Mouse (Mus musculus) embryonic stem cell, embryonic (primary cell): ENCODE measurements around the gene Rps18.
"Not testable (repeated sequence)": the region's sequence is repeated elsewhere in the genome, so short reads cannot be mapped to it uniquely, and the experiment has no call there.

ENCODE experiments used
- CTCF ChIA-PET, 4 experiments: fragments of 300-600 bp in 2 of 4; fragments of 350-600 bp in 2 of 4; sonication (Branson Sonifier 250); formaldehyde crosslinking; loops; one replicate each; lab custom pipeline; 2022; ENCODE audit warnings: inconsistent platforms in 2 of 4; lab: Charles Lee
- POLR2A ChIA-PET, 4 experiments: fragments of 300-600 bp in 2 of 4; fragments of 350-600 bp in 2 of 4; sonication (Branson Sonifier 250); formaldehyde crosslinking; loops; one replicate each; lab custom pipeline; 2022; ENCODE audit warnings: antibody characterized with exemption in 4 of 4, inconsistent platforms in 1 of 4; lab: Charles Lee

The Rps18 gene

GRCm38 (mm10) chr17:33955555-33956214 lies at the start of gene Rps18, which contains the start of gene Vps52:
TSS of gene Rps18 (minus strand) at chr17:33956001.
TSS of gene Vps52 (plus strand) at chr17:33955812.
- CTCF ChIA-PET: interaction anchor here (0.6 to 4.7 kb wide), 19 partner anchors 10 to 180 kb away, joined by 3 to 15 read pairs (median 4); partner anchors contain the start of genes Rgl2 (in 1 of the 4), Rxrb (in 1 of the 4) and Slc39a7 (in 1 of the 4)
- POLR2A ChIA-PET: interaction anchor here (0.5 to 11.4 kb wide), 155 partner anchors 9 to 1549 kb away, joined by 3 to 528 read pairs (median 5); partner anchors contain the start of genes H2-DMa (in 4 of the 4), Pfdn6 (in 4 of the 4), Rxrb (in 4 of the 4) and Slc39a7 (in 4 of the 4)

DNA sequence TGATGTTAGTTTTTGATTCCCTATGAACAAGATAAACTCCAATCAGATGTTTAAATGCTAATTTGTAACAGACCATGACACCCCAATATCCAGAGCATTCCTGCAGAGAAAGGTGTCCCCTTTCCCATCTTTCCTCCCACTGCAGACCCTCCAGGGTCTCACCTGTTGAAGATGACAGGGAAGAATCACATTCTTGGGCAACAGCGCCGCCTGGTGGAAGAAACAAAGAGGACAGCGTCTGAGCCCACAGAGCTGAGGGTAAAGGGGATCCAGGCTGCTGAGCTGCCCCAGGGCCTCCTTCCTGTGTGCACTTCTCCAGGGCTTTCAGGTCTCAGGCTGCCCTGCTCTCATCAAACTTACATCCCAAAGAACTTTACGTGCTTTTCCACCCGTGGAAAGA lies 47.6 kb upstream of the Rps18 start:
- ChIA-PET POLR2A (interaction anchor here (0.6 to 2.4 kb wide), 13 partner anchors 11 to 1292 kb away, joined by 3 to 6 read pairs (median 3); partner anchors contain the start of genes Rps18 (in 2 of the 4), Vps52 (in 2 of the 4), Tapbp (in 1 of the 4) and Zbtb22 (in 1 of the 4)), CTCF (interaction anchor here (0.6 to 2.5 kb wide), 35 partner anchors 9 to 1462 kb away, joined by 3 to 21 read pairs (median 4); partner anchors contain the start of genes Rps18 (in 3 of the 4), Vps52 (in 2 of the 4) and B3galt4 (in 1 of the 4))

DNA sequence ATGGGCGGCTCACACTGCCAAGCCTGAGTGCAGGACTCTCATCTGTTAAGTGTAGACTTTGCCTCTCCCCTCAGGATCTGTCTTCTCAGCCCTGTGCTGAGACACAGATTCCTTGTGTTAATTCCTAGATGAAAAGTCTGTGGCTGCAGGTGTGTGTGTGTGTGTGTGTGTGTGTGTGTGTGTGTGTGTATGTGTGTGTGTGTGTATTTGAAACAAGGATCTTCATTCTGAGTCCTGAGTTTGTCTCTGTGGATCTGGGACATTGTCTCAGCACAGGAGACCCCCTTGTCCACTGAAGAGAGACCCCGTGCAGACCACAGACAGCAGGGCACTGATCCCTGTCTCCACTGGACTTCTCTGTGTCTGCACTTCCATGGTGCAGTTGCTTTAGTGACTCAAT lies 45.0 kb upstream of the Rps18 start:
- CTCF ChIA-PET: interaction anchor here in 2 of 4 experiments (1.0 kb wide), 2 partner anchors 9 to 1295 kb away, joined by 3 read pairs; no protein-coding TSS in a partner anchor
- POLR2A ChIA-PET: interaction anchor here in 3 of 4 experiments (0.6 to 1.6 kb wide), 18 partner anchors 11 to 240 kb away, joined by 3 to 11 read pairs (median 4); partner anchors contain the start of genes Ring1 (in 2 of the 3), B3galt4 (in 1 of the 3), Col11a2 (in 1 of the 3) and Daxx (in 1 of the 3)

- ChIA-PET POLR2A (interaction anchor here (0.6 to 1.6 kb wide), 20 partner anchors 11 to 240 kb away, joined by 3 to 11 read pairs (median 4); partner anchors contain the start of genes Ring1 (in 2 of the 4), B3galt4 (in 1 of the 4), Col11a2 (in 1 of the 4) and Daxx (in 1 of the 4)), CTCF (interaction anchor here in 2 of 4 experiments (1.0 kb wide), 2 partner anchors 8 to 1296 kb away, joined by 3 read pairs; no protein-coding TSS in a partner anchor)
Observed at GRCm38 (mm10) chr17:34000150-34000537, 44.3 kb upstream of the Rps18 start, which contains the start of gene H2-K1. TSS of gene H2-K1 (minus strand) at chr17:34000347.

DNA sequence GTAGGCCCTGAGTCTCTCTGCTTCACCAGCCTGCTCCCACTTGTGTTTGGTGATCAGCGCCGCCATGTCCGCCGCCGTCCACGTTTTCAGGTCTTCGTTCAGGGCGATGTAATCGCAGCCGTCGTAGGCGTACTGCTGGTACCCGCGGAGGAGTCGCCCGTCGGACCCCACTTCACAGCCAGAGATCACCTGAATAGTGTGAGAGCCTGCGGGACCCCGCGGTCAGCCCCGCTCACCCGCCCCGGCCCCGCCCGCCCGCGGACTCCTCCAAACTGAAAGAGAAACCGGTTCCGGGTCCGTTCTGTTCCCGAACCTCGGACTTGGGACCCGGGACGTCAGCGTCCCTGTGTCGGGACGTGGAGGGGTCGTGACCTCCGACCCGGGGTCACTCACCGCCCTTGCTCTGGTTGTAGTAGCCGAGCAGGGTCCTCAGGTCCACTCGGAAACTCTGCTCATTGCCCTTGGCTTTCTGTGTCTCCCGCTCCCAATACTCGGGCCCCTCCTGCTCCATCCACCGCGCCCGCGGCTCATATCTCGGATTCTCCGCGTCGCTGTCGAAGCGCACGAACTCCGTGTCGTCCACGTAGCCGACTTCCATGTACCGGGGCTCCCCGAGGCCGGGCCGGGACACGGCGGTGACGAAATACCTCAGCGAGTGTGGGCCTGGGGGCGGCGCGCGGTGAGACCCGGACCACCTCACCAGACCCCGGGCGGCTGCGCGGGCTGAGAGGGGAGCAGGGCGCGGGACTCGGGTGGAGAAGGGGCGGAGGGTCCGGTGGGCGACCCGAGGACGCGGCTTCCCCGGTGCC lies 43.7 kb upstream of the Rps18 start:
- POLR2A ChIA-PET: interaction anchor here (0.6 to 1.6 kb wide), 11 partner anchors 12 to 239 kb away, joined by 3 to 11 read pairs (median 5); partner anchors contain the start of genes B3galt4 (in 1 of the 4), Daxx (in 1 of the 4), H2-Ke6 (in 1 of the 4) and Rab11b (in 1 of the 4)
- CTCF ChIA-PET: interaction anchor here in 2 of 4 experiments (1.0 kb wide), 2 partner anchors 7 to 1296 kb away, joined by 3 read pairs; no protein-coding TSS in a partner anchor

GRCm38 (mm10) chr17:33998697-33999096 lies 42.9 kb upstream of the Rps18 start:
- CTCF ChIA-PET: not testable (repeated sequence)

DNA sequence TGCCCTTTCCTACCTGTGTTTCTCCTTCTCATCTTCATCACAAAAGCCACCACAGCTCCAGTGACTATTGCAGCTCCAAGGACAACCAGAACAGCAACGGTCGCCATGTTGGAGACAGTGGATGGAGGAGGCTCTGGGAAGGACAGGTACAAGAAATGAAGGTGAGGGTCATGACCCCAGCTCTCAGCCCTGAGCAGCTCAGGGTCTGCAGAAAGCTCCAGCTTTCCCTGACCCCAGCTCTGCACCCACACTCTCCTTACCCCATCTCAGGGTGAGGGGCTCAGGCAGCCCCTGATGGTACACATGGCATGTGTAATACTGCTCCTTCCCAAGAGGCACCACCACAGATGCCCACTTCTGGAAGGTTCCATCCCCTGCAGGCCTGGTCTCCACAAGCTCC lies 41.2 kb upstream of the Rps18 start:
- CTCF ChIA-PET: interaction anchor here (1.0 to 1.9 kb wide), 5 partner anchors 15 to 1269 kb away, joined by 3 to 10 read pairs (median 3); no protein-coding TSS in a partner anchor
- POLR2A ChIA-PET: interaction anchor here in 2 of 4 experiments (0.6 to 1.1 kb wide), 2 partner anchors 109 to 122 kb away, joined by 3 read pairs; partner anchors contain the start of gene H2-DMa (in 1 of the 2)

More at GRCm38 (mm10) chr17:33998697-33999096, 42.9 kb upstream of the Rps18 start:
- POLR2A ChIA-PET: interaction anchor here in 1 of 4 experiments (1.2 kb wide), 1 partner anchor 56 kb away, joined by 3 read pairs; no protein-coding TSS in a partner anchor

DNA sequence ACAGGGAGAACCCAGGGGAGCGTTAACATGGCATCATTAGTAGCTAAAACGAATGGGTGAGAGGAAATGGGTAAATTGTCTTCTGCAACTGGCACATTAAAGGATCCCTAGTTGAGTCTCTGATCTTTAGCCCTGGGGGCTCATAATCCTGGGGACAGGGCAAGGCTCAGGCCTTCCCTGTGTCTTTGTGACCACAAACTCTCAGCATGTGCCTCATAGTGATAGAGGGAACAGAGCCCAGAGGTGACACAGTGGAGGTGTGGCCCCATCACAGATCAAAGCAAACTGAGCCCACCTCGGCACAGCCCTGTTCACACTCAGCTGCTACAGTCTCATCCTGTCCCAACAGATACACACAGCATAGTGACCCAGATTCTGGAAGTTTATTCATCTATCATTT lies 39.9 kb upstream of the Rps18 start:
- POLR2A ChIA-PET: interaction anchor here in 3 of 4 experiments (0.6 to 1.4 kb wide), 6 partner anchors 16 to 1272 kb away, joined by 3 to 4 read pairs (median 3); no protein-coding TSS in a partner anchor
- CTCF ChIA-PET: interaction anchor here in 2 of 4 experiments (1.4 to 1.9 kb wide), 2 partner anchors 27 to 1271 kb away, joined by 3 to 10 read pairs; no protein-coding TSS in a partner anchor

- CTCF ChIA-PET: interaction anchor here in 3 of 4 experiments (0.6 to 1.5 kb wide), 4 partner anchors 22 to 1274 kb away, joined by 3 to 7 read pairs (median 4); no protein-coding TSS in a partner anchor
- POLR2A ChIA-PET: interaction anchor here in 2 of 4 experiments (0.6 to 1.3 kb wide), 3 partner anchors 32 to 1273 kb away, joined by 3 to 4 read pairs (median 3); no protein-coding TSS in a partner anchor
Observed at GRCm38 (mm10) chr17:33994959-33995358, 39.2 kb upstream of the Rps18 start.

- ChIA-PET CTCF (interaction anchor here (0.6 to 3.5 kb wide), 39 partner anchors 8 to 874 kb away, joined by 3 to 23 read pairs (median 4); partner anchors contain the start of genes Cd320 (in 1 of the 4), H2-K1 (in 1 of the 4), Rps18 (in 1 of the 4) and Rxrb (in 1 of the 4)), POLR2A (interaction anchor here in 3 of 4 experiments (0.6 to 2.0 kb wide), 19 partner anchors 8 to 392 kb away, joined by 3 to 7 read pairs (median 4); partner anchors contain the start of genes B3galt4 (in 2 of the 3), Rps18 (in 2 of the 3), Rxrb (in 2 of the 3) and Slc39a7 (in 2 of the 3))
Observed at GRCm38 (mm10) chr17:33991788-33992664, 36.2 kb upstream of the Rps18 start.

DNA sequence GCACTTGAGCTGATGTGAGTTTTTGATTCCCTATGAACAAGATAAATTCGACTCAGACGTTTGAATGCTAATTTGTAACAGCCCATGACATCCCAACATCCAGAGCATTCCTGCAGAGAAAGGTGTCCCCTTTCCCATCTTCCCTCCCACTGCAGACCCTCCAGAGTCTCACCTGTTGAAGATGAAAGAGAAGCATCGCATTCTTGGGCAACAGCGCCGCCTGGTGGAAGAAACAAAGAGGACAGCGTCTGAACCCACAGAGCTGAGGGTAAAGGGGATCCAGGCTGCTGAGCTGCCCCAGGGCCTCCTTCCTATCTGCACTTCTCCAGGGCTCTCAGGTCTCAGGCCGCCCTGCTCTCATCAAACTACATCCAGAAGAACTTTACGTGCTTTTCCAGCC lies 26.3 kb upstream of the Rps18 start:
- CTCF ChIA-PET: interaction anchor here (0.6 to 3.2 kb wide), 30 partner anchors 9 to 1438 kb away, joined by 3 to 29 read pairs (median 5); partner anchors contain the start of genes Pfdn6 (in 1 of the 4), Rxrb (in 1 of the 4), Slc39a7 (in 1 of the 4) and Wdr46 (in 1 of the 4)
- POLR2A ChIA-PET: interaction anchor here in 3 of 4 experiments (0.6 to 7.4 kb wide), 16 partner anchors 9 to 1438 kb away, joined by 3 to 39 read pairs (median 4); partner anchors contain the start of genes H2-K1 (in 2 of the 3), Rps18 (in 2 of the 3), Vps52 (in 2 of the 3) and B3galt4 (in 1 of the 3)

DNA sequence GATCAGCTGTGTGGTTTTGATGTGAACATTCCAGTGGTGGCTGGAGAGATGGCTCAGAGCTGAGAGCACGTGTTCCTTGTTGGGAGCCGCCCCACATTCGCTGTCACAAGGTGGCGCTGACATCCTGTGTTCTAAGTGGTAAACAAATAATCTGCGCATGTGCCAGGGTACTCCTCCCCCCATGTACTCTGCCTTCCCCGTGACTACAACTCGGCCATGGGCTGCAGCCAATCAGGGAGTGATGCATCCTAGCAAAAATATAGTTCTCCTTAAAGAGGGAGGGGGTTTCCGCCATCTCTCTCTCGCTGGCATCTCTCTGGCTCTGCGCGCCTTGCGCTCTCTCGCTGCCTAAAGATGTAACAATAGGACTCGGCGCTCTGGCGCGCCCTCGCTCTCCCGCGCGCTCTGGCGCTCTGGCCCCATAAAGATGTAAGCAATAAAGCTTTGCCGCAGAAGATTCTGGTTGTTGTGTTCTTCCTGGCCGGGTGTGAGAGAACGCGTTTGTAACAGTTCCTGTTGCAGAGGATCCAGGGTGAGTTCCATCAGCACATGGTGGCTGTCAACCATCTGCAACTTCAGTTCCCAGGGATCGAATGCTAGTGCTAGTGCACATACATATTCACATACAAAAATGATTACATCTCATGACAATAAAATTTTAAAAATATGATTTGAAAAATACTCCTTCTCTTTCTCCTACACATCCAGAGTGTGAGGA lies 25.6 kb upstream of the Rps18 start:
- ChIA-PET CTCF (interaction anchor here (0.5 to 3.2 kb wide), 23 partner anchors 9 to 1488 kb away, joined by 3 to 29 read pairs (median 6); partner anchors contain the start of genes Rps18 (in 1 of the 4), Rxrb (in 1 of the 4), Slc39a7 (in 1 of the 4) and Vps52 (in 1 of the 4)), POLR2A (interaction anchor here in 3 of 4 experiments (0.6 to 7.4 kb wide), 29 partner anchors 9 to 168 kb away, joined by 3 to 39 read pairs (median 5); partner anchors contain the start of genes Ndufa7 (in 3 of the 3), Rps28 (in 3 of the 3), Rxrb (in 3 of the 3) and Slc39a7 (in 3 of the 3))

DNA sequence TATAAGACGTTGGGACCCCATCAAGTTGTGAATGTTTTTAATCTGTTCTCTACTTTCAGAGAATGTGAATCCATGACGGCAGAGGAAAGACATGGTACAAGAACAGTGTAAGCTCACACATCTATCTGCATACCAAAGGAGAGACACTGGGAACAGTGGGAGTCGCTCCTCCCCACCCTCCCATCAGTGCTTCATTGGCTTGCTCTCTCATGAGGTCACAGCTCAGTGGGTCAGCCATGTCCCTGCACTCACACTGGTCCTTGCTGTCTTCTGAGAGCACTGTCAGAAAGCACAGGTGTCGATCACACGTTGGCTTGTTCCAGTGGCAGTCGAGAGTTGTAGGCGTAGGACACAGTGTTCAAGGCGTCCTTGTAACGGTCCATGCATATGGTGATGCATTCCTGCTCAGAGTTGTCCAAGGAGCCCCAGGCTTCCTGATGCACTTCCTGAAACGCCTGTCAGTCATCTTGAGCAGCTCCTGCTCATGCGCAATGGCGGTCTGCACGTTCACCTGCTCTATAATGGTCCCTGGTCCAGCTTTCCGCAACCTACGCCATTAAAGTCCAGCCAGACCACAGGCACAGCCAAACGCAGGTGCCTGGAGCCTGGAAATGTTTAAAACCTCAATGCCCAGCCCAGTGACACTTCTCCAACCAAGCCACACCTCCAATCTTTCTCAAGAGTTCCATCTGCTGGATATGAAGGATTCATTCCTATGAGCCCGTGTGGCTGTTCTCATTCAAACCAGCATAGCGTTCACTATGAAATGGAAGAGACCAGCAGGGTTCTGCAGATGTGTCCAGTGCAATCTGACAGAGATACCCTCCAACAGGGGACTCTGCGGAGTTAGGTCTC lies 24.6 kb upstream of the Rps18 start:
- ChIA-PET CTCF (interaction anchor here (0.6 to 3.2 kb wide), 20 partner anchors 8 to 1488 kb away, joined by 3 to 29 read pairs (median 5); partner anchors contain the start of genes Rps18 (in 1 of the 4), Rxrb (in 1 of the 4), Slc39a7 (in 1 of the 4) and Vps52 (in 1 of the 4)), POLR2A (interaction anchor here in 3 of 4 experiments (0.6 to 7.4 kb wide), 39 partner anchors 8 to 190 kb away, joined by 3 to 39 read pairs (median 4); partner anchors contain the start of genes Ndufa7 (in 3 of the 3), Rps18 (in 3 of the 3), Rps28 (in 3 of the 3) and Rxrb (in 3 of the 3))
